Mouse (Mus musculus) kidney, adult 2 months (tissue): ENCODE data around the gene Plcd3. TPM values are rescaled to one million over a fixed set of nuclear protein-coding genes. Genes with fewer than 3 reads are reported as not detected.

Source experiments
- DNase-seq: peaks from one replicate; pipeline ENCODE4 v3.0.0; 2021
- H3K27ac ChIP-seq: fragments of 200-500 bp; 2 replicates; pipeline ENCODE4 v1.5.1; 2012; ENCODE audit warnings: low read depth, low read length, control low read depth, inconsistent platforms; ENCODE audit not compliant: insufficient read depth
- H3K27me3 ChIP-seq: fragments of 200-500 bp; replicated peaks from 2 replicates; pipeline ENCODE4 v1.6.1; 2012; ENCODE audit warnings: mild to moderate bottlenecking, moderate library complexity, low read length, inconsistent platforms; ENCODE audit not compliant: control insufficient read depth, insufficient read depth
- H3K36me3 ChIP-seq: fragments of 200-500 bp; 2 replicates; pipeline ENCODE4 v1.6.1; 2012; ENCODE audit warnings: mild to moderate bottlenecking, moderate library complexity, low read length, inconsistent platforms; ENCODE audit not compliant: control insufficient read depth, insufficient read depth
- H3K4me1 ChIP-seq: fragments of 200-500 bp; 2 replicates; pipeline ENCODE4 v1.6.1; 2011; ENCODE audit warnings: low read length; ENCODE audit not compliant: control insufficient read depth, insufficient read depth
- H3K4me3 ChIP-seq: fragments of 200-500 bp; 2 replicates; pipeline ENCODE4 v1.5.1; 2011; ENCODE audit warnings: mild to moderate bottlenecking, low read depth, low read length, control low read depth; ENCODE audit not compliant: insufficient read depth
- CTCF ChIP-seq: fragments of 200-500 bp; conservative IDR thresholded peaks from 2 replicates; pipeline ENCODE4 v1.5.1; 2011; ENCODE audit warnings: low read depth, mild to moderate bottlenecking, control low read depth, low read length, moderate library complexity, mixed read lengths; ENCODE audit not compliant: insufficient read depth, insufficient read length
- POLR2A ChIP-seq: fragments of 200-500 bp; IDR thresholded peaks from one replicate; pipeline ENCODE4 v1.6.1; 2011; ENCODE audit warnings: low read depth, low read length, control low read depth
- WGBS: fragments of 180-500 bp; shearing (Covaris S2); methylation state at CpG from one replicate; pipeline ENCODE4 v1.1.7; 2018; 5-methylcytosine and 5-hydroxymethylcytosine counted together
- polyA plus RNA-seq: library from polyadenylated mRNA; depleted of rRNA; stranded (reverse); fragments of >200 nt; gene quantifications from 2 replicates; pipeline ENCODE4 v1.2.3, GENCODE M21; 2012

Plcd3 gene
- polyA plus RNA-seq, 1 experiment = 14.9 TPM

GRCm38 (mm10) chr11:103058499-103059085, 42.9 kb downstream of the Plcd3 start:
- no peaks in the 10 kb centered on the region for H3K27me3 ChIP-seq
- WGBS = 62% methylated on average over 3 of the region's 3 CpGs
- H3K4me1 ChIP-seq = no peaks in the 10 kb centered on the region
- no peak for TF ChIP-seq POLR2A
- TF ChIP-seq CTCF = no peak
- no peak for DNase-seq
- no peak overlapping the region for H3K27ac ChIP-seq
- H3K4me3 ChIP-seq = no peak overlapping the region
- H3K36me3 ChIP-seq = peaks cover 12% of the 10 kb centered on the region

DNA sequence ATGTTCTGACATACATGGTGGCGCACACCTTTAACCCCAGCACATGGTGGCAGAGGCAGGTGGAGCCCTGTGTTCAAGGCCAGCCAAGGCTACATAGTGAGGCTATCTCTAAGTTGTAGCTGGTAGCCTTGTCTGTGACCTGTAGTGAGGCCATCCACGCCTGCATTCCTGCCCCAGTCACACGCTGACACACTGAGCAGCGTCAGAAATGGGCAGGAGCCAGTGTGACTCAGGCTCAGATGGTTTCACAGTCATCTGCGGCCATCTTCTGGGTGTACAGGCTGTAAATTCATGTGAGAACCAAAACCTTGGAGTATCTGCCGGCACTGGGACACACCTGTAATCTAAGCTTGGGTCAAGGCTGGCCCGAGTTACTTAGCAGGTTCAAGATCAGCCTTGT, 44.8 kb downstream of the Plcd3 start:
- H3K36me3 ChIP-seq = peaks cover 10% of the 10 kb centered on the region
- no peaks in the 10 kb centered on the region for H3K27me3 ChIP-seq
- no peak overlapping the region for H3K4me3 ChIP-seq
- DNase-seq = no peak
- 97% methylated on average over 7 of the region's 7 CpGs for WGBS
- no peak for TF ChIP-seq POLR2A
- TF ChIP-seq CTCF = no peak
- no peak overlapping the region for H3K27ac ChIP-seq
- H3K4me1 ChIP-seq = no peaks in the 10 kb centered on the region

- TF ChIP-seq POLR2A = no peak
- TF ChIP-seq CTCF = peak; percentile 54
- Histone ChIP-seq H3K4me1 (no peaks in the 10 kb centered on the region), H3K4me3 (no peak overlapping the region), H3K27ac (no peak overlapping the region), H3K36me3 (peaks cover 7% of the 10 kb centered on the region), H3K27me3 (no peaks in the 10 kb centered on the region)
- WGBS = 46% methylated on average over 6 of the region's 6 CpGs
- DNase-seq = peak; percentile 75
Observed at GRCm38 (mm10) chr11:103054798-103055197, 46.7 kb downstream of the Plcd3 start.

DNA sequence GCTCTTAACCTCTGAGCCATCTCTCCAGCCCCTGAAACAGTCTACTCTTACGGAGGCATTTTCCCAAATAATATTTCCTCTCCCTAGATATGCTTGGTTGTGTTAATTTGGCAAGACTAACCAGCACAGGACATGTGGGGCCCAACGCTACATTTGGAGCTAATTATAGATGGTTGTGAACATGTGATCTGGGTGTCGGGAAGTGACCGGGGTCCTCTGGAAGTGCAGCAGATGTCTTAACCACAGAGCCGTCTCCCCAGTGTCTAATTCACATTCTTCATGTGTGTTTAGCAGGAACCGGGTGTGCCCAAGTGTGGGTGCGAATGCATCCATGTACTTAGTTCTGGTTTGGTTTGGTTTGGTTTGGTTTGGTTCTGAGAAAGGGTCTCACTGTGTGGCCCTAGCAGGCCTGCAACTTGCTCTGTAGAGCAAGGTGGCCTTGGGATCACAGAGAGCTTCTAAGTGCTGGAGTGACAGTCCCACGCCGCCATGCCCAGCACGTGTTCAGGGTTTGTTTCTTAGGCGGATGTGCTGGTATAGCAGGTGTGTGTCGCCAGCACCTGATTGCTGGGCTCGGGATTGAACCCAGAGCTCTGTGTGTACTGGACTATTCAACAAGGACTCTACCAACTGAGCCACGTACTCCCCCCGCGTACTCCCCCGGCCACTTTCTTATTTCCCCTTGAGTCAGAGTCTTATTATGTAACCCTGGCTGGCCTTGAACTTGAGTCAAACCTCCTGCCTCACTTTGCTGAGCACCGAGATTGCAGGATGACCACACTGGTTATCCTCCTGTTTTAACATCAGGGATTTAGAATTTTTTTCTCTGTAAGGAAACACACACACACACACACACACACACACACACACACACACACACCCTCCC, 48.0 kb downstream of the Plcd3 start:
- Histone ChIP-seq H3K4me3 (no peak overlapping the region), H3K36me3 (peaks cover 5% of the 10 kb centered on the region), H3K27ac (no peak overlapping the region), H3K27me3 (no peaks in the 10 kb centered on the region), H3K4me1 (no peaks in the 10 kb centered on the region)
- no peak for DNase-seq
- 82% methylated on average over 18 of the region's 18 CpGs for WGBS
- no peak for TF ChIP-seq CTCF
- TF ChIP-seq POLR2A = no peak

DNA sequence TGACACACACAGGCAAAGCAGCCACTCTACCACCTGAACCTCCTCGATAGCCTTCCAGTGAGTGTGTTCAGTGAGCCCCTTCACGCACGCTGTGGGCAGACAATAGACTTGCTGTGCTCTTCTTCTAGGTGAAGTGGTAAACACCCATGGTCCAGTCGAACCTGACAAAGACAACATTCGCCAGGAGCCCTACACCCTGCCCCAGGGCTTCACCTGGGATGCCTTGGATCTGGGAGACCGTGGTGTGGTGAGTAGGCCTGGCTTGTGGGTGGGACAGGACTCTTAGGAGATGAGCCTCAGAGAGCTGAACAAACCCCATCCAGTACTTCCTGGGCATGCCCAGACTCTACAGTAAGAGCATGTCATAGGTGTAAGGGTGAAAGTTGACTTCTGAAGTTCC, 49.4 kb downstream of the Plcd3 start:
- no peak for TF ChIP-seq POLR2A
- no peak for TF ChIP-seq CTCF
- Histone ChIP-seq H3K4me1 (no peaks in the 10 kb centered on the region), H3K4me3 (no peak overlapping the region), H3K36me3 (peaks cover 2% of the 10 kb centered on the region), H3K27ac (no peak overlapping the region), H3K27me3 (no peaks in the 10 kb centered on the region)
- no peak for DNase-seq
- 88% methylated on average over 6 of the region's 6 CpGs for WGBS

GRCm38 (mm10) chr11:103051249-103051691, 50.2 kb downstream of the Plcd3 start:
- Histone ChIP-seq H3K27me3 (no peaks in the 10 kb centered on the region), H3K4me3 (no peak overlapping the region), H3K4me1 (no peaks in the 10 kb centered on the region), H3K36me3 (peaks cover under 1% of the 10 kb centered on the region), H3K27ac (no peak overlapping the region)
- WGBS = 56% methylated on average over 8 of the region's 8 CpGs
- DNase-seq = peak; percentile 34
- TF ChIP-seq CTCF (no peak), POLR2A (no peak)

- TF ChIP-seq POLR2A (no peak), CTCF (no peak)
- DNase-seq = no peak
- Histone ChIP-seq H3K27ac (no peak overlapping the region), H3K36me3 (no peaks in the 10 kb centered on the region; the same call in none of the 2 replicates), H3K27me3 (no peaks in the 10 kb centered on the region), H3K4me3 (no peak overlapping the region), H3K4me1 (no peaks in the 10 kb centered on the region)
- 70% methylated on average over 9 of the region's 9 CpGs for WGBS
Observed at GRCm38 (mm10) chr11:103050153-103050552, 51.3 kb downstream of the Plcd3 start.
